Mouse (Mus musculus) fibroblast of lung, adult 2 months (primary cell): ENCODE measurements around the gene Pfkm.

Experiments
- DNase-seq: peaks from one replicate; pipeline ENCODE4 v3.0.0-alpha.2; 2011; ENCODE audit warnings: low read depth

The Pfkm gene

GRCm38 (mm10) chr15:98139763-98140162, 47.4 kb downstream of the Pfkm start:
- no peak for DNase-seq

GRCm38 (mm10) chr15:98140809-98141208, 48.4 kb downstream of the Pfkm start:
- no peak for DNase-seq

- DNase-seq, result no peak
Measured at GRCm38 (mm10) chr15:98142515-98142914, 50.1 kb downstream of the Pfkm start.

GRCm38 (mm10) chr15:98144861-98145507, 52.6 kb downstream of the Pfkm start:
- DNase-seq, result no peak

GRCm38 (mm10) chr15:98145559-98146181, 53.3 kb downstream of the Pfkm start:
- peak; percentile 79 for DNase-seq

- no peak for DNase-seq
Measured at GRCm38 (mm10) chr15:98148356-98148755, 56.0 kb downstream of the Pfkm start.

GRCm38 (mm10) chr15:98149166-98149602, 56.8 kb downstream of the Pfkm start:
- DNase-seq, result no peak

- no peak for DNase-seq
Measured at GRCm38 (mm10) chr15:98152916-98153315, 60.5 kb downstream of the Pfkm start.

- DNase-seq, result no peak
Measured at GRCm38 (mm10) chr15:98153625-98154024, 61.2 kb downstream of the Pfkm start.

- no peak for DNase-seq
Measured at GRCm38 (mm10) chr15:98154146-98154545, 61.8 kb downstream of the Pfkm start.

GRCm38 (mm10) chr15:98154631-98155030, 62.2 kb downstream of the Pfkm start:
- no peak for DNase-seq

GRCm38 (mm10) chr15:98155272-98155671, 62.9 kb downstream of the Pfkm start:
- DNase-seq, result no peak

GRCm38 (mm10) chr15:98155944-98156343, 63.6 kb downstream of the Pfkm start:
- DNase-seq, result no peak

GRCm38 (mm10) chr15:98157253-98157652, 64.9 kb downstream of the Pfkm start:
- DNase-seq, result no peak

GRCm38 (mm10) chr15:98161026-98161805, 68.8 kb downstream of the Pfkm start:
- DNase-seq, result no peak

- no peak for DNase-seq
Measured at GRCm38 (mm10) chr15:98162561-98162960, 70.2 kb downstream of the Pfkm start.

- no peak for DNase-seq
Measured at GRCm38 (mm10) chr15:98165525-98165924, 73.1 kb downstream of the Pfkm start, which contains the start of gene Asb8. Asb8 (minus strand) TSS chr15:98165625.

GRCm38 (mm10) chr15:98166963-98167644, 74.7 kb downstream of the Pfkm start, which contains the start of gene Ccdc184:
Ccdc184 (plus strand) TSS chr15:98167158.
- no peak for DNase-seq

- DNase-seq, result no peak
Measured at GRCm38 (mm10) chr15:98167645-98168621, 75.5 kb downstream of the Pfkm start.

GRCm38 (mm10) chr15:98168622-98169004, 76.2 kb downstream of the Pfkm start:
- no peak for DNase-seq

GRCm38 (mm10) chr15:98170365-98170764, 78.0 kb downstream of the Pfkm start:
- no peak for DNase-seq
